Mouse (Mus musculus) midbrain, embryonic 12.5 days (tissue): ENCODE measurements at regions not wholly inside any gene's neighbourhood (a gene's known extent, or its start where the extent isn't known, plus 50 kb on each side); places are given as distances from the start of the nearest gene placed in this dataset.
A peak's percentile ranks its signal among the peaks of the same experiment; 100 is the strongest.
"Not testable (repeated sequence)": the region's sequence is repeated elsewhere in the genome, so short reads cannot be mapped to it uniquely, and the experiment has no call there.

Experiments
- ATAC-seq: fragments of 200-750 bp; cut with Nextera tagmentation; 2 replicates; pipeline ENCODE4 v1.8.0; 2017; ENCODE audit warnings: low read depth, moderate TSS enrichment, moderate library complexity; ENCODE audit not compliant: low FRiP score
- H3K27ac ChIP-seq: fragments of 300-500 bp; sonication (generic); replicated peaks from 2 replicates; pipeline ENCODE4 v1.5.1; 2016; ENCODE audit warnings: mild to moderate bottlenecking
- H3K27me3 ChIP-seq: fragments of 300-500 bp; sonication (generic); 2 replicates; pipeline ENCODE4 v1.6.1; 2016; ENCODE audit warnings: mild to moderate bottlenecking
- H3K36me3 ChIP-seq: fragments of 300-500 bp; sonication (generic); 2 replicates; pipeline ENCODE4 v1.6.1; 2016
- H3K4me1 ChIP-seq: fragments of 300-500 bp; sonication (generic); 2 replicates; pipeline ENCODE4 v1.6.1; 2016
- H3K4me2 ChIP-seq: fragments of 300-500 bp; sonication (generic); replicated peaks from 2 replicates; pipeline ENCODE4 v1.6.1; 2016; ENCODE audit warnings: mild to moderate bottlenecking, moderate library complexity
- H3K4me3 ChIP-seq: fragments of 300-500 bp; sonication (generic); 2 replicates; pipeline ENCODE4 v1.5.1; 2016; ENCODE audit warnings: mild to moderate bottlenecking
- H3K9ac ChIP-seq: fragments of 300-500 bp; sonication (generic); replicated peaks from 2 replicates; pipeline ENCODE4 v1.6.1; 2016; ENCODE audit warnings: mild to moderate bottlenecking, moderate library complexity
- H3K9me3 ChIP-seq: fragments of 300-500 bp; sonication (generic); 2 replicates; pipeline ENCODE4 v1.6.1; 2016; ENCODE audit warnings: mild to moderate bottlenecking
- WGBS: fragments of 180-500 bp; shearing (Covaris S2); methylation state at CpG from one replicate; pipeline ENCODE4 v1.1.7; 2016; 5-methylcytosine and 5-hydroxymethylcytosine counted together

GRCm38 (mm10) chr5:10088172-10088571, 158.2 kb downstream of the Gm5152 start:
- not testable (repeated sequence) for H3K9me3 ChIP-seq, H3K36me3 ChIP-seq, H3K4me2 ChIP-seq, H3K9ac ChIP-seq, H3K4me3 ChIP-seq, H3K4me1 ChIP-seq, H3K27ac ChIP-seq, H3K27me3 ChIP-seq
- ATAC-seq: peak; percentile 57
- WGBS: 31% methylated on average over 3 of the region's 3 CpGs

- Histone ChIP-seq H3K9ac (no peak overlapping the region), H3K9me3 (no peaks in the 10 kb centered on the region), H3K36me3 (no peaks in the 10 kb centered on the region), H3K4me3 (no peak overlapping the region), H3K27me3 (no peaks in the 10 kb centered on the region), H3K27ac (no peak overlapping the region), H3K4me2 (no peak overlapping the region), H3K4me1 (no peaks in the 10 kb centered on the region)
- ATAC-seq: no peak
- WGBS: 65% methylated on average over 2 of the region's 2 CpGs
These were observed 190.9 kb downstream of the Gm5152 start for GRCm38 (mm10) chr5:10055440-10055839.

- Histone ChIP-seq H3K9me3 (no peaks in the 10 kb centered on the region), H3K9ac (no peak overlapping the region), H3K4me1 (no peaks in the 10 kb centered on the region), H3K27me3 (no peaks in the 10 kb centered on the region), H3K27ac (no peak overlapping the region), H3K4me2 (no peak overlapping the region), H3K4me3 (no peak overlapping the region), H3K36me3 (no peaks in the 10 kb centered on the region)
- no peak for ATAC-seq
- WGBS: 60% methylated on average over 3 of the region's 3 CpGs
These were observed 191.5 kb downstream of the Gm5152 start for GRCm38 (mm10) chr5:10054621-10055364.

- Histone ChIP-seq H3K4me1 (no peaks in the 10 kb centered on the region), H3K9ac (no peak overlapping the region), H3K9me3 (no peaks in the 10 kb centered on the region), H3K27ac (no peak overlapping the region), H3K4me2 (no peak overlapping the region), H3K4me3 (no peak overlapping the region), H3K27me3 (no peaks in the 10 kb centered on the region), H3K36me3 (no peaks in the 10 kb centered on the region)
- no peak for ATAC-seq
- 74% methylated on average over 3 of the region's 3 CpGs for WGBS
These were observed 204.7 kb downstream of the Gm5152 start for GRCm38 (mm10) chr5:10041635-10042034.

- H3K4me2 ChIP-seq, H3K4me3 ChIP-seq, H3K9me3 ChIP-seq, H3K36me3 ChIP-seq, ATAC-seq, H3K9ac ChIP-seq, H3K4me1 ChIP-seq, H3K27ac ChIP-seq, H3K27me3 ChIP-seq: not testable (repeated sequence)
- WGBS: 100% methylated on average over 1 of the region's 1 CpGs
These were observed 221.2 kb downstream of the Gm5152 start for GRCm38 (mm10) chr5:10025129-10025528.
